Mouse (Mus musculus) kidney, adult 11 months (tissue): ENCODE measurements at regions not wholly inside any gene's neighbourhood (a gene's known extent, or its start where the extent isn't known, plus 50 kb on each side); places are given as distances from the start of the nearest gene placed in this dataset.

ENCODE experiments used
- DNase-seq: peaks from one replicate; pipeline ENCODE4 v3.0.0; 2022

- DNase-seq, result no peak
Measured at GRCm38 (mm10) chr8:76748471-76748870, 150.8 kb upstream of the Nr3c2 start.

- DNase-seq, result no peak
Measured at GRCm38 (mm10) chr8:76750286-76750685, 149.0 kb upstream of the Nr3c2 start.

- DNase-seq, result no peak
Measured at GRCm38 (mm10) chr8:76754166-76754565, 145.1 kb upstream of the Nr3c2 start.

GRCm38 (mm10) chr8:76764201-76764600 is 135.0 kb upstream of the Nr3c2 start:
- DNase-seq, result peak; percentile 41

GRCm38 (mm10) chr8:76768302-76768701 is 130.9 kb upstream of the Nr3c2 start:
- DNase-seq, result no peak

- DNase-seq, result no peak
Measured at GRCm38 (mm10) chr8:76787744-76788143, 111.5 kb upstream of the Nr3c2 start.

GRCm38 (mm10) chr8:76793891-76794290 is 105.4 kb upstream of the Nr3c2 start:
- DNase-seq, result no peak

GRCm38 (mm10) chr8:76799998-76800397 is 99.2 kb upstream of the Nr3c2 start:
- no peak for DNase-seq

- no peak for DNase-seq
Measured at GRCm38 (mm10) chr8:76823456-76823855, 75.8 kb upstream of the Nr3c2 start.
